Mouse (Mus musculus): ENCODE data around the gene Olfml2a. TPM values are rescaled to one million over a fixed set of nuclear protein-coding genes. Genes with fewer than 3 reads are reported as not detected.
A peak's percentile ranks its signal among the peaks of the same experiment; 100 is the strongest.

The Olfml2a gene
- polyA plus RNA-seq, 1 experiment from 2014 or later: 4.7 TPM

DNA sequence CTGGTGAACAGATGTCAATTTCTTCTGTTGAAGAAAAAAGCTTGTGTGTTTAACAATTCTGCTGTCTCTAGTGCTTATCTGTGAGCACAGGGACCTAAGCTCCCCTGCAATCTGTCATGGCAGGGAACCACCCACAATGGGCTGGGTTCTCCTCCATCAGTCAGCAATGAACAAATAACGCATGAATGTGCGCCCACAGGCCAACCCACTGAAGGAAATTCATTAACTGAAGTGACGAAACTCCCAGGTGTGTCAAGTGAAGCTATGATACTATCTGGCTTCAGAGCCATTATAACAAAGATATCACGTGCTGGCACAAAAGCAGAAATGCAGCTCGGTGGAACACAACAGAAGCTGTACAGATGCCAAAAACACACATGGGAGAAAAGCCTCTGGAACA is 38.3 kb downstream of the Olfml2a start:
- no peak overlapping the region for H3K4me3 ChIP-seq
- WGBS: 79% methylated on average over 5 of the region's 5 CpGs
- no peaks in the 10 kb centered on the region for H3K9me3 ChIP-seq
- ATAC-seq (ENCODE audit: low FRiP score, low read depth): no peak
- no peaks in the 10 kb centered on the region for H3K27me3 ChIP-seq
- H3K27ac ChIP-seq (replicated peaks): no peak overlapping the region
- no peak overlapping the region for H3K4me2 ChIP-seq
- H3K4me1 ChIP-seq (replicated peaks): no peaks in the 10 kb centered on the region
- no peak overlapping the region for H3K9ac ChIP-seq
- H3K36me3 ChIP-seq: no peaks in the 10 kb centered on the region

DNA sequence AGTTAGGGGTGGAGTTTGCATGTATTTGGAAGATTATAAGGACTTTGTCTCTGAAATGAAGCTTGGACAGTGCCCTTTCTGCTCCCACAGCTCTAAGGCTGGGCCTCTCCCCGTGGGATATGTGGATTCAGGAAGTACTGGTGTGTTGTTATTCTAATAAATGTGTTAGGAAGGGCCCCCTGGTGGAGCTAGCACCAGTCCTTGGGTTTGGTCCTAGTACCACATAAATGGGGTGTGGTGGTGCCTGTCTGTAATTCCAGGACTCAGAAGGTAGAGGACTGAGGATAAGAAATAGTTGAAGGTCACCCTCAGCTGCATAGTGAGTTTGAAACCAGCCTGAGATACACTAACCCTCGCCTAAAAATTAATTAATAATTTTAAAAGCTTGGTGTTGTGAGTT is 41.4 kb downstream of the Olfml2a start:
- H3K9ac ChIP-seq: no peak overlapping the region

DNA sequence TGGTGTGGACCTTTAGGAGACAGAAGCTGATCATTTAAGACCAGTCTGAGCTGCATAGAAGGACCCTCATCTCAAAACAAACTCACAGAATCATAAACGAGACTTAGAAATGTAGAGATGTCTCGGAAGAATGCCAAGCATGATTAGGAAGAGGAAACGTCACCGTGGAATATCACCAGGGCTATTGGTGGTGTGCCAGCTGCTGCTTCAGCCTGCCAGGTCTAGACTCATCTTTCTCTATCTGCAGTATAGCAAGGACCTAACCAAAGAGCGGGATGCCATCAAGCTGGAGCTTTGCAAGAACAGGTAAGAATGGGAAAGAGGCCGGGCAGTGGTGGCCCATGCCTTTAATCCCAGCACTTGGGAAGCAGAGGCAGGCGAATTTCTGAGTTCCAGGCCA is 41.9 kb downstream of the Olfml2a start:
- H3K27ac ChIP-seq (replicated peaks): no peak overlapping the region
- H3K4me2 ChIP-seq: no peak overlapping the region
- H3K4me3 ChIP-seq: no peak overlapping the region
- 83% methylated on average over 7 of the region's 7 CpGs for WGBS
- no peak overlapping the region for H3K9ac ChIP-seq
- no peaks in the 10 kb centered on the region for H3K36me3 ChIP-seq
- no peak for ATAC-seq (ENCODE audit: low FRiP score, low read depth)
- no peaks in the 10 kb centered on the region for H3K4me1 ChIP-seq (replicated peaks)
- H3K27me3 ChIP-seq: no peaks in the 10 kb centered on the region
- no peaks in the 10 kb centered on the region for H3K9me3 ChIP-seq

More for the DNA sequence above, 41.4 kb downstream of the Olfml2a start:
- WGBS: 41% methylated on average over 2 of the region's 2 CpGs
- H3K4me2 ChIP-seq: no peak overlapping the region
- ATAC-seq (ENCODE audit: low FRiP score, low read depth): no peak
- H3K4me3 ChIP-seq: no peak overlapping the region
- no peaks in the 10 kb centered on the region for H3K36me3 ChIP-seq
- no peaks in the 10 kb centered on the region for H3K27me3 ChIP-seq
- H3K4me1 ChIP-seq (replicated peaks): no peaks in the 10 kb centered on the region
- no peak overlapping the region for H3K27ac ChIP-seq (replicated peaks)
- no peaks in the 10 kb centered on the region for H3K9me3 ChIP-seq

DNA sequence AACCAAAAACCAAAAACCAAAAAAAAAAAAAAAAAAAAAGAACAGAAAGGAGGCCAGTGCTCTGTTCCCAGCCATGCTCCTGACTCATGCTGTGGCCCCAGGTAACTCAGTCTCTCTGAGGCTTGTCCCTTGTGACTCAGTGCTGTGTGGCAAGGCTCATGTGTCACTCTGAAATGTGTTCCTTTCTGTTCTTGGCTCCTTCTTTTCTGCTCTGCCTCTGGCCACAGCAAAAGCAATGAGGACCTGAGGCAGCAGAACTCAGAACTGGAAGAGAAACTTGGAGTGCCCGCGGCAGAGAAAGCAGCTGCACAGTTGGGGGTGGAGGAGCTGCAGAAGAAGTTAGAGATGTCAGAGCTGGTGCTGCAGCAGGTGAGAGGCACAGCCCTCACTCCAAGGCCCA is 42.4 kb downstream of the Olfml2a start:
- ATAC-seq (ENCODE audit: low FRiP score, low read depth): no peak
- WGBS: 28% methylated on average over 2 of the region's 2 CpGs

DNA sequence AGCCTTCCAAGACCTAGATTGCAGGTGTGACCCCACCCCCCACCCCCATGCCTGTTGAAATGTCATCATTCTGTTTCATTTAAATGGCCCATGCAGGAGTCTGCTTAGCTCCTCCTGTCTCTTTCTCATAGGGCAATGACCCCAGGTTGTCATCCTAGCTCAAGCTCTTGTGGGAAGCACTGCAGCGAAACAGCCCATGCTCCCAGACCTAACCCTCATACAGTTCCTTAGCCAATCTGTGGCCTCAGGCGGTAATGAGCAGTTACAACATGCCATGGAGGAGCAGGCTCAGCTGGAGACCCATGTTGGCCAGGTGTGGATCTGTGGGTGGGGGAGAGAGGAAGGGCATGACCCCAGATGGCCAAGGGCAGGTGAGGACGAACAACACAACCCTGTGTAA is 43.4 kb downstream of the Olfml2a start:
- Histone ChIP-seq H3K27ac (replicated peaks) (no peak overlapping the region), H3K4me1 (replicated peaks) (no peaks in the 10 kb centered on the region), H3K27me3 (no peaks in the 10 kb centered on the region), H3K9ac (no peak overlapping the region), H3K4me3 (no peak overlapping the region), H3K36me3 (no peaks in the 10 kb centered on the region), H3K4me2 (no peak overlapping the region), H3K9me3 (no peaks in the 10 kb centered on the region)
- ATAC-seq (ENCODE audit: low FRiP score, low read depth): no peak
- 86% methylated on average over 3 of the region's 3 CpGs for WGBS

More for the DNA sequence above, 42.4 kb downstream of the Olfml2a start:
- Histone ChIP-seq H3K9ac (no peak overlapping the region), H3K4me2 (no peak overlapping the region), H3K4me3 (no peak overlapping the region), H3K4me1 (replicated peaks) (no peaks in the 10 kb centered on the region), H3K27me3 (no peaks in the 10 kb centered on the region), H3K27ac (replicated peaks) (no peak overlapping the region), H3K9me3 (no peaks in the 10 kb centered on the region), H3K36me3 (no peaks in the 10 kb centered on the region)

DNA sequence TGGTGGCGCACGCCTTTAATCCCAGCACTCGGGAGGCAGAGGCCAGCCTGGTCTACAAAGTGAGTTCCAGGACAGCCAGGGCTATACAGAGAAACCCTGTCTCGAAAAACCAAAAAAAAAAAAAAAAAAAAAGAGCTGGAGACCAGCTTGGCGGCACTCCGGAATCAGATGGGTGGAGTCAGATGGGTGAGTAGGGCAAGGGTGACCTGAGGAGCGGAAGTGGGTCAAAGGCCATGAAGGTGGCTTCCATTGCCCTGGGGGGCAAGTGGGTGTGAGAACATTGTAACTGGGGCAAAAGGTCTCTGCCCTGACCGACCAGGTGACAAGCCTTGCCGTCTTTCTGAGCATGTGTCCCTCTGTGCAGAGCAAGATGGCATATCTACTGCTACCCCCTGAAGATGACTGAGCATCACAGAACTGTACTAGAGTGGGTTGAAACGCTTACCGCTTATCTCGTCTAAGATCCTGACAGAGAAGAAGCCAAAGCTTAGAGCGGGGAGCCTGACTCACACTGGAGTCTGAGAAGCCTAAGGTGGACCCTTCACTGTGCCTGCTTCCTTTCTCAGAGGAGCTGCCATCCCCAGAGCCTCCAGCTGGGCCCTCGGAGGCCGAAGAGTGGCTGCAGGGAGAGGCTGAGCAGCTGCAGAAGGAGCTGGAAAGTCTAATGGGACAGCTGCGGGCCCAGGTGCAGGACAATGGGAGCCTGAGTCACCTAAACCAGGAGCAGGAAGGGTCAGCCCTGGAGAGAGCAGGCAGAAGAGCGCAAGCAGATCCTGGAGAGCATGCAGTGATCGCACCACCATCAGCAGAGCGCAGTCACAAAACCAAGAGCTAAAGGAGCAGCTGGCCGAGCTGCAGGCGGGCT is 44.4 kb downstream of the Olfml2a start:
- Histone ChIP-seq H3K4me1 (replicated peaks) (no peaks in the 10 kb centered on the region), H3K27me3 (no peaks in the 10 kb centered on the region), H3K9me3 (no peaks in the 10 kb centered on the region), H3K9ac (no peak overlapping the region), H3K4me2 (no peak overlapping the region), H3K36me3 (no peaks in the 10 kb centered on the region), H3K27ac (replicated peaks) (no peak overlapping the region), H3K4me3 (no peak overlapping the region)
- no peak for ATAC-seq (ENCODE audit: low FRiP score, low read depth)
- 86% methylated on average over 21 of the region's 21 CpGs for WGBS

DNA sequence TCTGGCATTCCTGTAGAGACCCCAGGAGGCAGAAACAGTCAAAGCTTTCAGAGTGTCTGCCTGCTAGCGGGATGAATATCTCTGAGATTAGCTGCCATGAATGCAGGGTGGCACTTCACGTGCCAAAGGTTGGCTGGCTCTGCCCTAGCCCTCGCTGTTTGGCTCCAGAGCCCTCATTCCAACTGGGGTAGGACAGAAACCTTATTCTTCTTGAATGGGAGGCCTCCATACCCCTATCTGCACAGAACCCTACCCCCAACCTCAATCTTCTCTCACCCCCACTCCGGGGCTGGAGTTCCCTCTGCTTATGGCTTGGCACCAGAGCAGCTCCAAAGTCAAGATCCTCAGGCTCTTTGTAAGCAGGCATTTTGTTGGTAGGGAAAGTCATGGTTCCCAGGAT is 46.1 kb downstream of the Olfml2a start:
- no peak overlapping the region for H3K4me3 ChIP-seq
- no peaks in the 10 kb centered on the region for H3K9me3 ChIP-seq
- no peak overlapping the region for H3K9ac ChIP-seq
- H3K4me2 ChIP-seq: no peak overlapping the region
- no peaks in the 10 kb centered on the region for H3K4me1 ChIP-seq (replicated peaks)
- no peak overlapping the region for H3K27ac ChIP-seq (replicated peaks)
- WGBS: 66% methylated on average over 4 of the region's 4 CpGs
- ATAC-seq (ENCODE audit: low FRiP score, low read depth): no peak
- H3K27me3 ChIP-seq: no peaks in the 10 kb centered on the region
- no peaks in the 10 kb centered on the region for H3K36me3 ChIP-seq

DNA sequence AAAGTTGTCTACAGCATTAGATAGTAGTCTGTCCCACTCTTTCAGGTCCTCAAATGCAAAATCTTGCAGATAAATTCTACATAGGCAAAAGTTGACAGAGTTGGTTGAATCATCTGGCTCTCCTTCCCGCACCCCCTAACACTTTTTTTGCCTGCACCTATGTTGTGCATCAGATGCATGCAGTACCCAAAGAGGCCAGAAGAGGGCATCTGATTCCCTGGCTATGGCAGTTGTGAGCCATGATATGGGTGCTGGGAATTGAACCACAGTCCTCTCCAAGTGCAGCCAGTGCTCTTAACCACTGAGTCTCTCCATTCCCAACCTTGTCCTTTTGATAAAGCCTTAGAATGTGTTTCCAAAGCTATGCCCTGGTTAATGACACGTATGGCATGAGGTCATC is 51.7 kb downstream of the Olfml2a start:
- Histone ChIP-seq H3K4me2 (no peak overlapping the region), H3K27ac (replicated peaks) (no peak overlapping the region), H3K27me3 (no peaks in the 10 kb centered on the region), H3K4me3 (no peak overlapping the region), H3K4me1 (replicated peaks) (no peaks in the 10 kb centered on the region), H3K9me3 (no peaks in the 10 kb centered on the region), H3K9ac (no peak overlapping the region), H3K36me3 (no peaks in the 10 kb centered on the region)
- ATAC-seq (ENCODE audit: low FRiP score, low read depth): no peak
- 93% methylated on average over 2 of the region's 2 CpGs for WGBS

DNA sequence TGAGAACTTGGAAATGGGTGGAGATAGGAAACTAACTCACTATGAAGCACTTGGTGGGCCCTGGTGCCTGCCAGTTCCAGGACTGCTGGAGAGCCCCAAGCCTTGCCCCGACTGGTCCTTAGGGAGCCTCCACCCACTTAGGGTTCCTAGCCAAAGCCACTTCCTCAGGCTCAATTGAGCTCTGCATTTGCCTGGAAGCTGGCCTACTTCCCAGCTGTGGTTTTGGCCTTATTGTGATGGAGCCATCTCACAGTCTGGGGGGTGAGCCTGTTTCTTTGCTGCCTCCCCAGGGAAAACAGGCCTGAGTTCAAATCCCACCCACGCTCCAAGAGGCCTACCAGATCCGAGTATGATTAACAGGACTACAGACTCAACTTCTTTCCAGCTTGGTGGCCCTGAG is 54.8 kb downstream of the Olfml2a start:
- H3K4me2 ChIP-seq: no peak overlapping the region
- H3K27ac ChIP-seq (replicated peaks): no peak overlapping the region
- no peak overlapping the region for H3K9ac ChIP-seq
- H3K27me3 ChIP-seq: no peaks in the 10 kb centered on the region
- no peaks in the 10 kb centered on the region for H3K36me3 ChIP-seq
- ATAC-seq (ENCODE audit: low FRiP score, low read depth): no peak
- 81% methylated on average over 3 of the region's 3 CpGs for WGBS
- H3K9me3 ChIP-seq: no peaks in the 10 kb centered on the region
- no peaks in the 10 kb centered on the region for H3K4me1 ChIP-seq (replicated peaks)
- no peak overlapping the region for H3K4me3 ChIP-seq

DNA sequence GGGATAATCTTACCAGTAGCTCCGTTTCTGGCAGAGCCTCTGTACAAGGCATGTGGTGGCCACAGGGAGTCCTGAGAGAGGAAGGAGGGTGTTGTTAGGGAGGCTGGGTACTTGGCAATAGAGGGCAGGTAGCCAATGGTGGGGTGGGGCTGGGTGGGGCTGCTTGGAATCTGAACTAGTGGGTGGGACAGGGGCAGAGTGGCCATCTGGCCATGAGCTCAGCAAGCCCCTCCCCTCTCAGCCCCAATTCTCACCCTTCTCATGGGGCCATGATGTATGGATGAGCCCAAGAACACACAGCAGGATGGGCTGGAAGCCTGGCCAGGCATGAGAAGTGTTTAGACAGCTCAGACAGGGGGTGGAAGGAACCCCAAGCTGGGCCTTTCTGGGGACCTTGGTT is 55.6 kb downstream of the Olfml2a start:
- Histone ChIP-seq H3K27me3 (no peaks in the 10 kb centered on the region), H3K27ac (replicated peaks) (no peak overlapping the region), H3K4me2 (no peak overlapping the region), H3K9me3 (no peaks in the 10 kb centered on the region), H3K9ac (no peak overlapping the region), H3K36me3 (no peaks in the 10 kb centered on the region), H3K4me3 (no peak overlapping the region), H3K4me1 (replicated peaks) (no peaks in the 10 kb centered on the region)
- 71% methylated on average over 1 of the region's 1 CpGs for WGBS
- 0 out of 2 replicates have a peak, but pooled peaks have one; percentile 25 for ATAC-seq (ENCODE audit: low FRiP score, low read depth)

DNA sequence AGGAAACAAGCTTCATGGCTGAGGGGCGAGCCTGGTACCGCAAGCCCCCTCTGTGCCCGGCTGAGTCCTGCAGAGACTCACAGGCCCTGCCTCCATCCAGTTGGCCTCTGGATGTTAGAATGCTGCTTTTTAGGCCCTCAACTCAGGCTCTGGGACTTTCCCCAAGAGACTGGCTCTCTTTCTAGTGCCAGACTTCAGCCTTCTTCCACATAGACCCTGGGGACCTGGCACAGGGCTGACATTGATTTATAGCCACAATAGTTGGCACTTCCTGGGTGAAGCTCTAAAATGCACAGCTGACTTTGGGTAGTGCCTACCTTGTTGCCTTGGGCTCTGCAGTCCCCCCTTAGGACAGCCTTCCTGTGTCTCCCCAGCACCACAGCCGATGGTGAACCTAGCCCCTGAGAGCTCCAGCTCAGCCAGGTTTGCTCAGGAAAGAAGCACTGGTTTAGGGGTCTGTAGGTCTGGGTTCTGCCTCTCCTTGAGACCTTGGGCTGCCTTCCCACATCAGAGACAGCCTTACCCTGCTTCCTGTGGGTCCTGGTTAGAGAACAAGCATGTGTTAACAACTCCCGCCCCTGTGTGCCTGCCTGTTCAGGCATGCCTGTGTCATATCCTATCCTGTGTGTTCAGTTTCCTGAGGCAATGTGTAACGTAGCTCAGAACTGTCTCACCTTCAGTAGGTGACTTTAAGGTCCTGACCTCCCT is 56.2 kb downstream of the Olfml2a start:
- Histone ChIP-seq H3K4me3 (no peak overlapping the region), H3K27ac (replicated peaks) (no peak overlapping the region), H3K9me3 (no peaks in the 10 kb centered on the region), H3K27me3 (no peaks in the 10 kb centered on the region), H3K4me2 (no peak overlapping the region), H3K4me1 (replicated peaks) (no peaks in the 10 kb centered on the region), H3K36me3 (no peaks in the 10 kb centered on the region), H3K9ac (no peak overlapping the region)
- ATAC-seq (ENCODE audit: low FRiP score, low read depth): no peak; the same call in 1 of the 2 replicates
- 81% methylated on average over 6 of the region's 6 CpGs for WGBS

DNA sequence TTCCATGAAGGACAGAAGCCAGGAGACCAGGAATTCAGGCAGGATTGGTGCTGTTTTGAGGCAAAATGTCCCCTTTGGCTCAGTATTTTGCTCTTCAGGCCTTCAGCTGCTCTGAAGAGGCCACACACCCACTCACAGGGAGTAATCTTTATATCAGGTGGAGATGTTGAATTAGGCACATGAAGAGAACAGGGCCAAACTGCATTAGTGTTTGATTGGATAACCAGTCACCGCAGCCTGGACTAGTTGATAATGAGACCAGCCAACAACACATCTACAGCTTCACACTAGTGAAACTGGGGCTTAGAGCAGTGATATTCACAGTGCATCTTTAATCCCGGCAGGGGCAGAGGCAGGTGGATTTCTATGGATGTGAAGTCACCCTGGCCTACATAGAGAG is 57.2 kb downstream of the Olfml2a start:
- ATAC-seq (ENCODE audit: low FRiP score, low read depth): no peak
- no peaks in the 10 kb centered on the region for H3K36me3 ChIP-seq
- no peak overlapping the region for H3K27ac ChIP-seq (replicated peaks)
- H3K27me3 ChIP-seq: no peaks in the 10 kb centered on the region
- H3K4me3 ChIP-seq: no peak overlapping the region
- no peak overlapping the region for H3K4me2 ChIP-seq
- H3K4me1 ChIP-seq (replicated peaks): no peaks in the 10 kb centered on the region
- no peak overlapping the region for H3K9ac ChIP-seq
- WGBS: 95% methylated on average over 2 of the region's 2 CpGs
- H3K9me3 ChIP-seq: no peaks in the 10 kb centered on the region

All from hindbrain, embryonic 15.5 days (tissue).